Mouse (Mus musculus): ENCODE data around the gene Pdcd6. TPM values are rescaled to one million over a fixed set of nuclear protein-coding genes. Genes with fewer than 3 reads are reported as not detected.

Gene Pdcd6
- total RNA-seq, 4 experiments from 2014 or later: 13.2 to 17.5 (median 16.4) TPM

DNA sequence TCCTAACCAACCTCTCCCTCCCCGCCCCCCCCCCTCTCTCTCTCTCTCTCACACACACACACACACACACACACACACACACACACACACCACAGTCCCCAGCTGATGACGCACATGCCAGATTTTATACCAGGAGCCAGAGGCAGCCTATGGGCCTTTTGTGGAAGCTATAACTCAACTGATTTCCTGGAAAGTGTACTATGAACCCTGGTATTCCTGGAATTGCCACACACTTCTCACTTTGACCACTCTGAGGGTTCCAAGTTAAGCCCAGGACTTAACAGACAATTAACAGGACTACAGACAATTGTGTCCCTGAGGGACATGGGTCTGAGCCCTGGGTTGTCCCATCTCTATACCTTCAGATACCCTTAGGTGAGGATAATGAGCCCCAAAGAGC is 35.1 kb downstream of the Pdcd6 start:
- no peak for DNase-seq (ENCODE audit: low spot score in 2 of 2)

GRCm38 (mm10) chr13:74275726-74276125 is 41.7 kb downstream of the Pdcd6 start:
- no peak for DNase-seq (ENCODE audit: low spot score in 2 of 2)

DNA sequence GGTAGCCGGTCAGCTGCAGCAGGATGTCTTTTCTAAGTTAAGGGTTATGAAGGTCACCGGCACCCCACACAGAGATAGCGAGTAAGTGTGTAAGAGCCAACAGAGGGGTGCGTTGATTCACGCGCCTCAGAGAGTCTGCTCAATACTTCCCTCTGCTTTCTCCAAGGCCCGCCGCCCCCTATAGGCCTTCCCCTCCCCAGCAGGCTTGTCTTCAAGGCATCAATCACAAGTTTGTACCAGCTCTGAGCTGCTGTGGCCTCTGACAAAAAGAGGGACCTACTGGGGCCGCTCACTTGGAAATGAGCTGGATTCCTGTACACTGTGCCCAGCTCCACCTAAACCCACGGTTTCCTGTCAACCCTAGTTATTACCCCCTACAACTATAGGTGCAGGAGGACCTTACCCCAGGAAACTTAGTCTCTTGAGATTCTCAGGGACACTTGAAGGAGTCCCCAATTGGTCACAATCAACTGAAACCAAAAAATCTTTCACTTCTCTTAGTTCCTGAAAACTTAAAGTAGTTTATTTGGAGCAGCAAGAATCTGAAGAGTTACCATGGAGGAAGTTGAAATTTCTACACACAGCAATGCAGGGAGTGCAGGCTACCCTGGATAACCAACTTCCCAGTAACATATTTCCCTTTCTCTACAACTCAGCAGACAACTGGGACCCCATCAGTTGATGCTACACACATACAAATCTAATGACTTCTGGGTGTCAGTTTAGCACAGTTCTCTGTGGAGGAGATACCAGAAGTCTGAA is 57.0 kb downstream of the Pdcd6 start:
- DNase-seq (ENCODE audit: low spot score in 2 of 2): no peak

DNA sequence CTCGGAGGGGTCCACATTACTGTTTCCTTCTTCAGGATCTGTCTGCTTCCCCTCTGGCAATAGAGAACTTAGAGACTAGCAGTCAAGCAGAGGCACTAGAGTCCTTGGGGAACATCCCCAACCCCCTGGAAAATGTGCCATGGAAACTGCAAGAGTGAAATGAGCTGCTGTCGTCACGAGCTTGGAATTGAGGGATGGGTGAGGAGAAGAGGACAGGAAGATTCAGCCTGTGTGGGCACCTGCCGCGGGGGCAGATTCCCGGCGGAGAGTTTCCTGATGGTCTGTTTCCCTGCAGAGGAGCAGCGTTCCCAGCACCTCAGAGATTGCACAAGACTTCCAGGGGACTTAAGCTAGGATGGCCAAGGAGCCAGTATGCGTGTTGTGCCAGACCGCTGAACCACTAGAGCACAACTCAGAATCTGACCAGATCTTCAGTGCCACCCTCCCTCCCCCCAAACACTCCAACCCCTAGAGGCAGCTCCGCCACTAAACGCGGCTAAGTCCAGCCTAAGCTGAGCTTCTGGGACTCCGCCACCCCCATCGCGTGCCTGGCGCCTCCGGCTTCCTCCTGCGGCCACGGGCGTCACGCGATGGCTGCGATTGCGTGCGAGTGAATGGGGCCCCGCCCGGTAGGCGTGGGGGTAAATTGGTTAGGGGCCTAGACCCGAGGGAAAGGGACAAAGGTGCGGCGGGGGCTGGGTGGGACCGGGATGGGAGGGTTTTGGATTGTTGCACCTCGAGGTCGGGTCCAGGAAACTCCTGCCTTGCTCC is 57.7 kb downstream of the Pdcd6 start:
- DNase-seq (ENCODE audit: low spot score in 2 of 2): peak in 1 of 2 experiments; percentile 14

Other genes starting within 250 kb of the Pdcd6 start
- gene Slc9a3, start 196.1 kb downstream of the Pdcd6 start, total RNA-seq (2022): under 1 TPM in 2 of 4 experiments, not detected in 2; 0.07 to 0.11 TPM
- 10 to 100 TPM; 27.8 to 36.4 (median 35.1) TPM for gene Exoc3, start 108.8 kb downstream of the Pdcd6 start, total RNA-seq (2022)
- not detected for gene Ahrr, start 25.2 kb downstream of the Pdcd6 start, total RNA-seq (2022)
- 100 to 1,000 TPM; 555 to 618 (median 575) TPM for gene Sdha, start 32.7 kb upstream of the Pdcd6 start, total RNA-seq (2022)
- gene Ccdc127, start 32.7 kb upstream of the Pdcd6 start, total RNA-seq (2022): 10 to 100 TPM; 58.2 to 66.2 (median 64.0) TPM
- gene Lrrc14b, start 46.4 kb upstream of the Pdcd6 start, total RNA-seq (2022): 100 to 1,000 TPM in 1 of 4 experiments, 10 to 100 TPM in 3; 90.5 to 101 (median 96.3) TPM
- gene Zfp72, start 73.3 kb upstream of the Pdcd6 start, total RNA-seq (2022): 1 to 10 TPM; 2.6 to 3.8 (median 3.0) TPM
- 100 to 1,000 TPM; 182 to 248 (median 211) TPM for gene Ftl1-ps1, start 82.1 kb upstream of the Pdcd6 start, total RNA-seq (2022)
- 1 to 10 TPM; 7.0 to 8.0 (median 7.5) TPM for gene Zfp825, start 176.4 kb upstream of the Pdcd6 start, total RNA-seq (2022)

Data from gastrocnemius, adult 8-10 months (tissue).